Mouse (Mus musculus) CH12.LX (cell line): ENCODE measurements around the gene Ric1. TPM values are rescaled to one million over a fixed set of nuclear protein-coding genes. Genes with fewer than 3 reads are reported as not detected.
A peak's percentile ranks its signal among the peaks of the same experiment; 100 is the strongest.

Source experiments
- DNase-seq: peaks from one replicate; pipeline ENCODE4 v3.0.0-alpha.2; 2013; ENCODE audit errors: extremely low read depth
- H3K27ac ChIP-seq: 2 replicates; pipeline ENCODE4 v1.5.1; 2012; ENCODE audit warnings: low read depth, mild to moderate bottlenecking, control low read depth, moderate library complexity; ENCODE audit not compliant: insufficient read depth
- H3K27me3 ChIP-seq: replicated peaks from 2 replicates; pipeline ENCODE3; 2012; ENCODE audit warnings: inconsistent platforms
- H3K36me3 ChIP-seq, 2 experiments: replicated peaks in 1 of 2; 2 replicates each; pipeline versions ENCODE3 to v1.6.1; 2012; ENCODE audit warnings: inconsistent platforms in 1 of 2, low read length in 1 of 2, mild to moderate bottlenecking in 1 of 2, mixed read lengths in 1 of 2, moderate library complexity in 1 of 2; ENCODE audit not compliant: control insufficient read depth in 1 of 2, insufficient read depth in 1 of 2
- H3K4me1 ChIP-seq, 2 experiments: 2 replicates each; pipeline ENCODE4 v1.6.1; 2012; ENCODE audit warnings: inconsistent platforms in 1 of 2, moderate library complexity in 1 of 2; ENCODE audit not compliant: insufficient read depth in 2 of 2, control insufficient read depth in 1 of 2
- H3K4me2 ChIP-seq: 2 replicates; pipeline ENCODE4 v1.6.1; 2012; ENCODE audit warnings: low read depth, mild to moderate bottlenecking, control low read depth; ENCODE audit not compliant: poor library complexity, insufficient read depth, severe bottlenecking
- H3K4me3 ChIP-seq, 3 experiments: fragments of 150-350 bp in 1 of 3; sonication (generic) in 1 of 3; replicated peaks in 1 of 3; 2 replicates each; pipeline versions ENCODE3 to v1.5.1; 2011 to 2012; ENCODE audit warnings: low read depth in 2 of 3, low read length in 2 of 3, mild to moderate bottlenecking in 2 of 3, moderate library complexity in 2 of 3, control low read depth in 1 of 3, improper control_type of control experiment in 1 of 3, inconsistent platforms in 1 of 3, mixed read lengths in 1 of 3; ENCODE audit not compliant: poor library complexity in 1 of 3
- H3K79me2 ChIP-seq: replicated peaks from 2 replicates; pipeline ENCODE4 v1.6.1; 2012; ENCODE audit warnings: mild to moderate bottlenecking, moderate library complexity; ENCODE audit not compliant: control insufficient read depth, poor library complexity, insufficient read depth, severe bottlenecking; ENCODE audit errors: extremely low read depth
- H3K9ac ChIP-seq: 2 replicates; pipeline ENCODE4 v1.6.1; 2012; ENCODE audit warnings: low read depth, mild to moderate bottlenecking, control low read depth, moderate library complexity; ENCODE audit not compliant: insufficient read depth
- H3K9me3 ChIP-seq: replicated peaks from 2 replicates; pipeline ENCODE3; 2012; ENCODE audit warnings: low read length, inconsistent platforms, mixed read lengths
- BHLHE40 ChIP-seq: IDR thresholded peaks from 2 replicates; pipeline ENCODE4 v1.6.1; 2011; ENCODE audit warnings: mild to moderate bottlenecking, low read depth, low read length, improper control_type of control experiment
- CHD1 ChIP-seq: IDR thresholded peaks from 2 replicates; pipeline ENCODE4 v1.6.1; 2012; ENCODE audit warnings: low read depth, low read length, improper control_type of control experiment, inconsistent platforms
- CHD2 ChIP-seq: IDR thresholded peaks from 2 replicates; pipeline ENCODE4 v1.6.1; 2011; ENCODE audit warnings: low read length, improper control_type of control experiment
- CTCF ChIP-seq, 2 experiments: IDR thresholded peaks in 1 of 2; conservative IDR thresholded peaks in 1 of 2; 2 replicates each; pipeline ENCODE4 v1.5.1; 2011 to 2012; ENCODE audit warnings: low read depth in 2 of 2, low read length in 2 of 2, improper control_type of control experiment in 1 of 2, inconsistent platforms in 1 of 2, mild to moderate bottlenecking in 1 of 2, moderate library complexity in 1 of 2
- E2F4 ChIP-seq: IDR thresholded peaks from 2 replicates; pipeline ENCODE4 v1.6.1; 2011; ENCODE audit warnings: low read depth, low read length, improper control_type of control experiment; ENCODE audit not compliant: insufficient replicate concordance
- ELF1 ChIP-seq: IDR thresholded peaks from 2 replicates; pipeline ENCODE4 v1.6.1; 2014; ENCODE audit warnings: low read depth, mild to moderate bottlenecking, inconsistent platforms, low read length, improper control_type of control experiment
- EP300 ChIP-seq: IDR thresholded peaks from 2 replicates; pipeline ENCODE4 v1.6.1; 2011; ENCODE audit warnings: low read length, improper control_type of control experiment
- ETS1 ChIP-seq: conservative IDR thresholded peaks from 2 replicates; pipeline ENCODE4 v1.6.1; 2012; ENCODE audit warnings: low read depth, mild to moderate bottlenecking, inconsistent platforms, low read length, improper control_type of control experiment, moderate library complexity
- GABPA ChIP-seq: IDR thresholded peaks from 2 replicates; pipeline ENCODE4 v1.6.1; 2012; ENCODE audit warnings: low read depth, low read length, improper control_type of control experiment, inconsistent platforms; ENCODE audit not compliant: insufficient replicate concordance
- HCFC1 ChIP-seq: IDR thresholded peaks from 2 replicates; pipeline ENCODE4 v1.6.1; 2012; ENCODE audit warnings: low read depth, mild to moderate bottlenecking, inconsistent platforms, low read length, improper control_type of control experiment
- IRF4 ChIP-seq: IDR thresholded peaks from 2 replicates; pipeline ENCODE4 v1.6.1; 2014; ENCODE audit warnings: low read depth, mild to moderate bottlenecking, inconsistent platforms, low read length, improper control_type of control experiment
- JUN ChIP-seq: IDR thresholded peaks from 2 replicates; pipeline ENCODE4 v1.6.1; 2011; ENCODE audit warnings: low read depth, mild to moderate bottlenecking, low read length, improper control_type of control experiment, moderate library complexity; ENCODE audit not compliant: insufficient read depth
- JUND ChIP-seq: conservative IDR thresholded peaks from 2 replicates; pipeline ENCODE4 v1.6.1; 2011; ENCODE audit warnings: low read depth, low read length, improper control_type of control experiment
- KAT2A ChIP-seq: IDR thresholded peaks from 2 replicates; pipeline ENCODE4 v1.6.1; 2012; ENCODE audit warnings: low read length, improper control_type of control experiment, inconsistent platforms; ENCODE audit not compliant: insufficient replicate concordance
- MAFK ChIP-seq: IDR thresholded peaks from 2 replicates; pipeline ENCODE4 v1.6.1; 2011; ENCODE audit warnings: low read length, improper control_type of control experiment; ENCODE audit not compliant: insufficient replicate concordance
- MAX ChIP-seq: IDR thresholded peaks from 2 replicates; pipeline ENCODE4 v1.6.1; 2011; ENCODE audit warnings: low read length, improper control_type of control experiment
- MAZ ChIP-seq: IDR thresholded peaks from 2 replicates; pipeline ENCODE4 v1.6.1; 2012; ENCODE audit warnings: low read depth, mild to moderate bottlenecking, inconsistent platforms, low read length, improper control_type of control experiment, moderate library complexity
- MEF2A ChIP-seq: IDR thresholded peaks from 2 replicates; pipeline ENCODE4 v1.6.1; 2014; ENCODE audit warnings: low read depth, mild to moderate bottlenecking, inconsistent platforms, low read length, improper control_type of control experiment, borderline replicate concordance
- MXI1 ChIP-seq: IDR thresholded peaks from 2 replicates; pipeline ENCODE4 v1.6.1; 2011; ENCODE audit warnings: mild to moderate bottlenecking, low read depth, low read length, improper control_type of control experiment
- MYC ChIP-seq: IDR thresholded peaks from 2 replicates; pipeline ENCODE4 v1.6.1; 2011; ENCODE audit warnings: low read depth, mild to moderate bottlenecking, improper control_type of control experiment, low read length
- NELFE ChIP-seq: IDR thresholded peaks from 2 replicates; pipeline ENCODE4 v1.6.1; 2011; ENCODE audit warnings: low read depth, low read length, improper control_type of control experiment
- NRF1 ChIP-seq: IDR thresholded peaks from 2 replicates; pipeline ENCODE4 v1.6.1; 2014; ENCODE audit warnings: low read depth, mild to moderate bottlenecking, inconsistent platforms, low read length, improper control_type of control experiment, moderate library complexity
- PAX5 ChIP-seq: IDR thresholded peaks from 2 replicates; pipeline ENCODE4 v1.6.1; 2012; ENCODE audit warnings: low read length, inconsistent platforms, mixed read lengths
- POLR2A ChIP-seq: IDR thresholded peaks from 2 replicates; pipeline ENCODE4 v1.6.1; 2011; ENCODE audit warnings: low read depth, mild to moderate bottlenecking, improper control_type of control experiment, low read length
- POLR2AphosphoS2 ChIP-seq: IDR thresholded peaks from 2 replicates; pipeline ENCODE4 v1.6.1; 2011; ENCODE audit warnings: low read depth, low read length, improper control_type of control experiment
- RAD21 ChIP-seq: IDR thresholded peaks from 2 replicates; pipeline ENCODE4 v1.6.1; 2011; ENCODE audit warnings: low read depth, mild to moderate bottlenecking, low read length, improper control_type of control experiment, moderate library complexity
- RCOR1 ChIP-seq: conservative IDR thresholded peaks from 2 replicates; pipeline ENCODE4 v1.6.1; 2012; ENCODE audit warnings: low read depth, mild to moderate bottlenecking, inconsistent platforms, low read length, improper control_type of control experiment
- SIN3A ChIP-seq: IDR thresholded peaks from 2 replicates; pipeline ENCODE4 v1.6.1; 2012; ENCODE audit warnings: low read length, improper control_type of control experiment, inconsistent platforms
- SMC3 ChIP-seq: IDR thresholded peaks from 2 replicates; pipeline ENCODE4 v1.6.1; 2011; ENCODE audit warnings: low read depth, low read length, improper control_type of control experiment
- TBP ChIP-seq: conservative IDR thresholded peaks from 2 replicates; pipeline ENCODE4 v1.6.1; 2011; ENCODE audit warnings: low read depth, low read length, improper control_type of control experiment
- TCF12 ChIP-seq: IDR thresholded peaks from 2 replicates; pipeline ENCODE4 v1.6.1; 2014; ENCODE audit warnings: low read depth, mild to moderate bottlenecking, inconsistent platforms, low read length, improper control_type of control experiment
- UBTF ChIP-seq: IDR thresholded peaks from 2 replicates; pipeline ENCODE4 v1.6.1; 2012; ENCODE audit warnings: low read depth, mild to moderate bottlenecking, inconsistent platforms, low read length, improper control_type of control experiment, moderate library complexity
- USF1 ChIP-seq: IDR thresholded peaks from 2 replicates; pipeline ENCODE4 v1.6.1; 2014; ENCODE audit warnings: low read depth, mild to moderate bottlenecking, inconsistent platforms, low read length, improper control_type of control experiment
- USF2 ChIP-seq: conservative IDR thresholded peaks from 2 replicates; pipeline ENCODE4 v1.6.1; 2011; ENCODE audit warnings: low read depth, low read length, improper control_type of control experiment
- ZC3H11A ChIP-seq: IDR thresholded peaks from 2 replicates; pipeline ENCODE4 v1.6.1; 2012; ENCODE audit warnings: low read depth, mild to moderate bottlenecking, inconsistent platforms, low read length, improper control_type of control experiment
- ZKSCAN1 ChIP-seq: IDR thresholded peaks from 2 replicates; pipeline ENCODE4 v1.6.1; 2012; ENCODE audit warnings: low read depth, inconsistent platforms, low read length, improper control_type of control experiment, borderline replicate concordance
- ZMIZ1 ChIP-seq: IDR thresholded peaks from 2 replicates; pipeline ENCODE4 v1.6.1; 2012; ENCODE audit warnings: low read depth, mild to moderate bottlenecking, inconsistent platforms, low read length, improper control_type of control experiment
- ZNF384 ChIP-seq: IDR thresholded peaks from 2 replicates; pipeline ENCODE4 v1.6.1; 2012; ENCODE audit warnings: low read depth, low read length, improper control_type of control experiment, inconsistent platforms
- dilution Hi-C: fragments of 300-500 bp; cut with MboI; formaldehyde crosslinking; loops from 2 replicates; pipeline ENCODE4 v1.14.3; 2020; ENCODE audit warnings: low sequenced_read_pairs; ENCODE audit not compliant: extremely low pct_unique_long_range_greater_than_20kb, extremely low pct_ligation_motif_present
- in situ Hi-C: fragments of 300-500 bp; cut with MboI; formaldehyde crosslinking; loops from 3 replicates; pipeline ENCODE4 v1.14.3; 2019; ENCODE audit warnings: low sequenced_read_pairs, low pct_ligation_motif_present, low pct_unique_long_range_greater_than_20kb, mixed read lengths
- polyA plus RNA-seq: library from polyadenylated mRNA; unstranded; fragments of >175 nt; gene quantifications from 2 replicates; pipeline ENCODE4 v1.2.1, GENCODE M21; 2012; ENCODE audit warnings: low read depth; ENCODE audit not compliant: insufficient read length
- total RNA-seq, 2 experiments: library from RNA; depleted of rRNA; stranded (reverse); fragments of 300-350 nt in 1 of 2; fragments of >200 nt in 1 of 2; gene quantifications; 2 replicates each; pipeline ENCODE4 v1.2.3; 2012 to 2014

The Ric1 gene
- total and polyA plus RNA-seq, 3 experiments = 11.2 to 17.9 (median 16.3) TPM

GRCm38 (mm10) chr19:29520996-29521560 is 1.0 kb upstream of the Ric1 start:
- Histone ChIP-seq H3K79me2 (peaks cover 22% of the 10 kb centered on the region), H3K36me3 (peaks cover 0 to 23% of the 10 kb centered on the region in 2 experiments), H3K4me3 (peak overlapping the region; percentile 75 to 91 (median 77)), H3K9ac (peak overlapping the region; percentile 61), H3K9me3 (no peaks in the 10 kb centered on the region), H3K27ac (no peak overlapping the region), H3K4me2 (peak overlapping the region; percentile 90), H3K27me3 (no peaks in the 10 kb centered on the region), H3K4me1 (peaks cover 7 to 44% of the 10 kb centered on the region in 2 experiments; a peak in 3 of 4 replicates)
- in situ Hi-C loops (loop anchor here (25.0 kb wide), 1 partner anchor 459 kb away; no protein-coding TSS in a partner anchor), dilution Hi-C loops (no loop called here)
- no peak for DNase-seq
- peak; percentile 73; the same call in 1 of the 2 replicates for TF ChIP-seq IRF4
- TF ChIP-seq JUN = no peak
- peak; percentile 97 for TF ChIP-seq MYC
- TF ChIP-seq RCOR1 = no peak
- TF ChIP-seq ZMIZ1 = no peak
- TF ChIP-seq TBP = peak; percentile 49; the same call in 1 of the 2 replicates
- TF ChIP-seq USF1 = no peak
- TF ChIP-seq E2F4 = no peak
- TF ChIP-seq SMC3 = no peak
- no peak for TF ChIP-seq NRF1
- TF ChIP-seq MEF2A = no peak
- TF ChIP-seq TCF12 = no peak
- no peak for TF ChIP-seq ELF1
- TF ChIP-seq BHLHE40 = peak; percentile 67
- no peak for TF ChIP-seq MAZ
- TF ChIP-seq ZNF384 = no peak
- TF ChIP-seq KAT2A = no peak
- no peak for TF ChIP-seq UBTF
- no peak for TF ChIP-seq RAD21
- TF ChIP-seq JUND = no peak
- TF ChIP-seq POLR2AphosphoS2 = no peak
- TF ChIP-seq CTCF (conservative IDR thresholded peaks at IDR 0.05 in 1 of 2, IDR thresholded peaks at IDR 0.05 in 1 of 2; ENCODE audit: low read depth in 2 of 2, low read length in 2 of 2) = no peak
- no peak for TF ChIP-seq NELFE
- TF ChIP-seq MAX = peak; percentile 93
- TF ChIP-seq GABPA = no peak
- no peak for TF ChIP-seq PAX5
- TF ChIP-seq CHD2 = no peak
- TF ChIP-seq USF2 = no peak
- peak; percentile 62 for TF ChIP-seq EP300
- TF ChIP-seq CHD1 = no peak
- no peak for TF ChIP-seq ZKSCAN1
- TF ChIP-seq POLR2A = no peak
- 0 out of 2 replicates have a peak, but pooled peaks have one; percentile 31 for TF ChIP-seq SIN3A
- TF ChIP-seq ETS1 = peak; percentile 33; the same call in 1 of the 2 replicates
- TF ChIP-seq HCFC1 = no peak
- TF ChIP-seq ZC3H11A = no peak
- peak; percentile 78 for TF ChIP-seq MXI1
- 0 out of 2 replicates have a peak, but pooled peaks have one; percentile 11 for TF ChIP-seq MAFK
